Mouse (Mus musculus): ENCODE data around the gene Cdhr5. TPM values are rescaled to one million over a fixed set of nuclear protein-coding genes. Genes with fewer than 3 reads are reported as not detected.
A peak's percentile ranks its signal among the peaks of the same experiment; 100 is the strongest.

Cdhr5 gene
- polyA plus RNA-seq, 1 experiment, result 1,345 TPM

DNA sequence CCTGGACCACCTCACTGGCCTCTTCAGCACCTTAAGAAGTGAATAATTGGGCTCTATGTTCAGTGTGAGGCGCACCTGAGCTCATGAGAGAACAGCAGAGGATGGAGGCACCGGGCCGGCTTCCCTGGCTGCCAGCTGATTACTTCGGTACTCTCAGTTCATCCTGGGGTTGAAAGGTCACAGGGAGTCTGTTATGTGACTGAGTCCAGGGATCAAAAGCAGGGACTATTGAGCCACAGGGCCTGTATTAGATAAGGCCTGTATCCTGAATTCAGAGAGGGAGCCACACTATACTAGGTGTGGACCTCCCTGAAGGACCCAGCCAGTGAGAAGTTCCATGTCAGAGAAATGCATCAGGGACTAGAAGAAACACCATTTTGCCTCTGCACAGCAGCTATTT lies 28.0 kb upstream of the Cdhr5 start:
- H3K36me3 ChIP-seq (ENCODE audit: control insufficient read depth, insufficient read depth, low read length), result peaks cover 53% of the 10 kb centered on the region
- no peak overlapping the region for H3K27ac ChIP-seq (ENCODE audit: insufficient read depth, low read depth, low read length)
- 53% methylated on average over 4 of the region's 4 CpGs for WGBS
- no peak overlapping the region for H3K4me3 ChIP-seq (ENCODE audit: low read depth, low read length)
- H3K27me3 ChIP-seq (ENCODE audit: control insufficient read depth, insufficient read depth, low read length), result no peaks in the 10 kb centered on the region
- no peaks in the 10 kb centered on the region; the same call in 1 of the 2 replicates for H3K4me1 ChIP-seq (ENCODE audit: control insufficient read depth, insufficient read depth, insufficient read length, low read length)
- TF ChIP-seq CTCF (IDR thresholded peaks at IDR 0.05; ENCODE audit: extremely low read depth, insufficient read length, insufficient replicate concordance, low read depth, low read length) (no peak), POLR2A (IDR thresholded peaks at IDR 0.05; ENCODE audit: low read depth, low read length) (no peak)

DNA sequence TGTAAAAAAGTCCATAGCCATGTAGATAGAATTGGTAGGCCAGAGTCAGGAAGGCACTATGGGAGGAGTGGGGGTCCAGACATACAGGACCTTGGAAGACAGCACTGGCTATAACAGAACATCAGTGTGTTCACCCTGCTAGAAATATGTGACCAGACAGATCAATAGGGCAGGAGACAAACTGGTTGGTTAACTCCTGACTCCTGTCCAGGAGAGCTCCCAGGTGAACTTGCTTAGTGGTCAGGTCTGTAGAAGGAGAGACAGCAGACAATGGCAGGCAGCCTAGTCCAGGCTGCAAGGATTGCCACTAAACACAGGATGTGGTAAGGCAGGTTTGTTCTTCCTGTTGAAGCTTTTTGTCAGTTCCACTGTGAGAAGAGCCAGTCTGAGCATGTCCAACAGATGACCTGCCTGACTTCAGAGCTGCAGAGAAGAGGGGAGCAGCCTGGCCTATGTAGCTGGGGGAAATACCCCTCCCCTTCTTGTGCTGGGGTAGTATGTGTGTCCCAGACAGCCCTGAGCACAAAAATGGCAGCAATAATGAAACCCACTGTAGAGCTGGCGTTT lies 26.2 kb upstream of the Cdhr5 start:
- peaks cover 41% of the 10 kb centered on the region for H3K36me3 ChIP-seq (ENCODE audit: control insufficient read depth, insufficient read depth, low read length)
- 0 out of 2 replicates have a peak overlapping the region, but pooled peaks have one; percentile 27 for H3K27ac ChIP-seq (ENCODE audit: insufficient read depth, low read depth, low read length)
- WGBS, result 77% methylated on average over 1 of the region's 1 CpGs
- no peak overlapping the region for H3K4me3 ChIP-seq (ENCODE audit: low read depth, low read length)
- TF ChIP-seq POLR2A (IDR thresholded peaks at IDR 0.05; ENCODE audit: low read depth, low read length) (no peak), CTCF (IDR thresholded peaks at IDR 0.05; ENCODE audit: extremely low read depth, insufficient read length, insufficient replicate concordance, low read depth, low read length) (no peak)
- no peaks in the 10 kb centered on the region for H3K27me3 ChIP-seq (ENCODE audit: control insufficient read depth, insufficient read depth, low read length)
- no peaks in the 10 kb centered on the region; the same call in 1 of the 2 replicates for H3K4me1 ChIP-seq (ENCODE audit: control insufficient read depth, insufficient read depth, insufficient read length, low read length)

DNA sequence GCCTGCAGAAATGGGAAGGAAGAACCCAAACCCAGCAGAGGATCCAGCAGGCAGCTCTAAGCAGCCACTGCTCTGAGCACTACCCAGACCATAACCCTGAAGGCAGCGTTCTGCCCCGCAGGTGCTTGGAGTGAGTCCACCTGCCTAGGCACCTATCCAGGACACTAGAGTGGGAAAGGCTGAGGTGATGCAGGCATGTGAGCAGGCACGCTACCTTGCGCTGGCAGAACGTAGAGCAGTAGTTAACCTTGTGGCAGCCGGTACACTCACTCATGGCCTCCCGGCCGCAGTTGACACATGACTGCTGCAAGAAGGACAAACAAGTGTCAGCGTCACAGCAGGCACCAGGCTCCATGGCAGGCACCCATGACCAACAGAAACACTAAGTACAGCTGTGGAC lies 24.8 kb upstream of the Cdhr5 start:
- H3K4me1 ChIP-seq (ENCODE audit: control insufficient read depth, insufficient read depth, insufficient read length, low read length), result no peaks in the 10 kb centered on the region; the same call in 1 of the 2 replicates
- no peaks in the 10 kb centered on the region for H3K27me3 ChIP-seq (ENCODE audit: control insufficient read depth, insufficient read depth, low read length)
- H3K4me3 ChIP-seq (ENCODE audit: low read depth, low read length), result no peak overlapping the region
- no peak for TF ChIP-seq POLR2A (IDR thresholded peaks at IDR 0.05; ENCODE audit: low read depth, low read length)
- no peak for TF ChIP-seq CTCF (IDR thresholded peaks at IDR 0.05; ENCODE audit: extremely low read depth, insufficient read length, insufficient replicate concordance, low read depth, low read length)
- 95% methylated on average over 9 of the region's 9 CpGs for whole genome bisulfite sequencing
- peaks cover 31% of the 10 kb centered on the region for H3K36me3 ChIP-seq (ENCODE audit: control insufficient read depth, insufficient read depth, low read length)
- no peak overlapping the region for H3K27ac ChIP-seq (ENCODE audit: insufficient read depth, low read depth, low read length)

DNA sequence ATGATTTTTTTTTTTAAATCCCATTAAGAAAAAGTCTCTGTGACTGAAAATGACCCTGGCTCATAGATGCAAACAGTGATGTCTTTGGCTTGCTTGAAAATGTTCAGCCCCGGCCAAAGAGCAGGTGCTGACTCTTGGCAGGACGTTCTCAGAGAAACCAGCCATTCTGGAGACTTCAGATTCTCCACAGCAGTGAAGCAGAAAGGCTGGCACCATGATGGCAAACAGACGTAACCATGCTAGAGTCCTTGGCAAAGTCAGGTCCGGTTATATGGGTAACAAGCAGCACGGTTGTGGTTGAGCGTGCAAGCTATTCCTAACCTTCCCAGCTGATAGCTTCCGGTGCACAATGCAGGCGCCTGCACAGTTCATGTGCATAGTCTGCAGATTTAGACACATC lies 22.6 kb upstream of the Cdhr5 start:
- Histone ChIP-seq H3K27ac (ENCODE audit: insufficient read depth, low read depth, low read length) (no peak overlapping the region), H3K36me3 (ENCODE audit: control insufficient read depth, insufficient read depth, low read length) (peaks cover 16% of the 10 kb centered on the region; the same call in 1 of the 2 replicates), H3K4me3 (ENCODE audit: low read depth, low read length) (no peak overlapping the region), H3K27me3 (ENCODE audit: control insufficient read depth, insufficient read depth, low read length) (peaks cover 6% of the 10 kb centered on the region), H3K4me1 (ENCODE audit: control insufficient read depth, insufficient read depth, insufficient read length, low read length) (peaks cover 1% of the 10 kb centered on the region)
- TF ChIP-seq CTCF (IDR thresholded peaks at IDR 0.05; ENCODE audit: extremely low read depth, insufficient read length, insufficient replicate concordance, low read depth, low read length), result no peak
- no peak for TF ChIP-seq POLR2A (IDR thresholded peaks at IDR 0.05; ENCODE audit: low read depth, low read length)
- 94% methylated on average over 8 of the region's 8 CpGs for WGBS

DNA sequence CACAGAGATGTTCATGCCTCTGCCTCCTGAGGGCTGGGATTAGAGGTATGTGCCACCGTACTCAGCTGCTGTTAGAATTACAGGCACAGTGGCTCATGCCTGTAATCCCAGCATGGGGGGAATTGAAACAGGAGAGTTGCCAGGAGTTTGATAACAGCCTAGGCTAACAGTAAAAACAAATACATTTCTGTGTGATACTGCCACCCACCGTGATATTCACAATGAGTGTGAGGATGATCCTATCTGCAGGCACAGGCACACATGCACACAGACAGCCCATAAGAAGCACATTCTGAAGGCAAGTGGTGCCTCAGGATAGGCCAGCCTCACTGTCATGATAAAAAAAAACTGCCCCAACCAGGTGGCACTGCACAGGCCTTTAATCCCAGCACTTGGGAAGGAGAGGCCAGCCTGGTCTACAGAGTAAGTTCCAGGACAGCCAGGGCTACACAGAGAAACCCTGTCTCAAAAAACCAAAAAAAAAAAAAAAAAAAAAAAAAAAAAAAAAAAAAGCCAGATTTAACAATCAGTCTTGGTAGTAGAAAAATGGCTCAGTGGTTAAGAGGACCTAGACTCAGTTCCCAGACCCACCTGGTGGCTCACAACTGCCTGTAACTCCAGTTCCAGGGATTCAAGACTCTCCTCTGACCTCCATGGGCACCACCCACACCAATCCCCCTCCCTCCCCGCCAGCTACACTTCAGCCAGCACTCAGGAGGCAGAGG lies 21.5 kb upstream of the Cdhr5 start:
- WGBS, result 79% methylated on average over 3 of the region's 3 CpGs
- H3K36me3 ChIP-seq (ENCODE audit: control insufficient read depth, insufficient read depth, low read length), result peaks cover 15% of the 10 kb centered on the region; the same call in 1 of the 2 replicates
- H3K27me3 ChIP-seq (ENCODE audit: control insufficient read depth, insufficient read depth, low read length), result peaks cover 14% of the 10 kb centered on the region
- peaks cover 9% of the 10 kb centered on the region for H3K4me1 ChIP-seq (ENCODE audit: control insufficient read depth, insufficient read depth, insufficient read length, low read length)
- H3K4me3 ChIP-seq (ENCODE audit: low read depth, low read length), result no peak overlapping the region
- TF ChIP-seq POLR2A (IDR thresholded peaks at IDR 0.05; ENCODE audit: low read depth, low read length), result no peak
- TF ChIP-seq CTCF (IDR thresholded peaks at IDR 0.05; ENCODE audit: extremely low read depth, insufficient read length, insufficient replicate concordance, low read depth, low read length), result no peak
- no peak overlapping the region for H3K27ac ChIP-seq (ENCODE audit: insufficient read depth, low read depth, low read length)

GRCm38 (mm10) chr7:141294479-141294878 lies 17.9 kb upstream of the Cdhr5 start:
- no peak overlapping the region for H3K27ac ChIP-seq (ENCODE audit: insufficient read depth, low read depth, low read length)
- no peaks in the 10 kb centered on the region for H3K36me3 ChIP-seq (ENCODE audit: control insufficient read depth, insufficient read depth, low read length)
- peaks cover 13% of the 10 kb centered on the region for H3K4me1 ChIP-seq (ENCODE audit: control insufficient read depth, insufficient read depth, insufficient read length, low read length)
- WGBS, result 13% methylated on average over 22 of the region's 22 CpGs
- peaks cover 30% of the 10 kb centered on the region for H3K27me3 ChIP-seq (ENCODE audit: control insufficient read depth, insufficient read depth, low read length)
- TF ChIP-seq CTCF (IDR thresholded peaks at IDR 0.05; ENCODE audit: extremely low read depth, insufficient read length, insufficient replicate concordance, low read depth, low read length) (no peak), POLR2A (IDR thresholded peaks at IDR 0.05; ENCODE audit: low read depth, low read length) (no peak)
- H3K4me3 ChIP-seq (ENCODE audit: low read depth, low read length), result peak overlapping the region; percentile 39

DNA sequence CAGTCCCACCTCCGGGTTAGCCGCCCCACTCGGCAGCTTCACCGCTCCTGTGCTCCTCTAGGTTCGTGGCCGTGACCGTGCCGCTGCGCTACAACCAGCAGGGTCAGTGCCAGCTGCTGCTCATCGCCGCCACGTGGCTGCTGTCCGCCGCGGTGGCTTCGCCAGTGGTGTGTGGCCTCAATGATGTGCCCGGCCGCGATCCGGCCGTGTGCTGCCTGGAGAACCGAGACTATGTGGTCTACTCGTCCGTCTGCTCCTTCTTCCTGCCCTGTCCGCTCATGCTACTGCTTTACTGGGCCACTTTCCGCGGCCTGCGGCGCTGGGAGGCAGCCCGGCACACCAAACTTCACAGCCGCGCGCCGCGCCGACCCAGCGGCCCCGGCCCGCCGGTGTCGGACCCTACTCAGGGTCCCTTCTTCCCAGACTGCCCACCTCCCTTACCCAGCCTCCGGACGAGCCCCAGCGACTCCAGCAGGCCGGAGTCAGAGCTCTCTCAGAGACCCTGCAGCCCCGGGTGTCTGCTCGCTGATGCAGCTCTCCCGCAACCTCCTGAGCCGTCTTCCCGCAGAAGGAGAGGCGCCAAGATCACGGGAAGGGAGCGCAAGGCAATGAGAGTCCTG lies 17.4 kb upstream of the Cdhr5 start:
- H3K36me3 ChIP-seq (ENCODE audit: control insufficient read depth, insufficient read depth, low read length), result no peaks in the 10 kb centered on the region
- 1% methylated on average over 53 of the region's 53 CpGs for WGBS

More for the DNA sequence above, 17.4 kb upstream of the Cdhr5 start:
- TF ChIP-seq CTCF (IDR thresholded peaks at IDR 0.05; ENCODE audit: extremely low read depth, insufficient read length, insufficient replicate concordance, low read depth, low read length), result no peak
- TF ChIP-seq POLR2A (IDR thresholded peaks at IDR 0.05; ENCODE audit: low read depth, low read length), result no peak
- peak overlapping the region; percentile 39 for H3K4me3 ChIP-seq (ENCODE audit: low read depth, low read length)
- H3K27ac ChIP-seq (ENCODE audit: insufficient read depth, low read depth, low read length), result no peak overlapping the region
- peaks cover 13% of the 10 kb centered on the region for H3K4me1 ChIP-seq (ENCODE audit: control insufficient read depth, insufficient read depth, insufficient read length, low read length)
- H3K27me3 ChIP-seq (ENCODE audit: control insufficient read depth, insufficient read depth, low read length), result peaks cover 30% of the 10 kb centered on the region

Data from small intestine, adult 2 months (tissue).